Mouse (Mus musculus) midbrain, embryonic 13.5 days (tissue): ENCODE results near the gene Sypl. TPM values are rescaled to one million over a fixed set of nuclear protein-coding genes. Genes with fewer than 3 reads are reported as not detected.

Experiments
- ATAC-seq: fragments of 200-750 bp; cut with Nextera tagmentation; 2 replicates; pipeline ENCODE4 v1.8.0; 2017; ENCODE audit warnings: mild to moderate bottlenecking, moderate TSS enrichment, moderate library complexity
- H3K27ac ChIP-seq: fragments of 300-500 bp; sonication (generic); 2 replicates; pipeline ENCODE4 v1.5.1; 2015; ENCODE audit warnings: inconsistent platforms, mild to moderate bottlenecking, moderate library complexity
- H3K27me3 ChIP-seq: fragments of 300-500 bp; sonication (generic); 2 replicates; pipeline ENCODE4 v1.6.1; 2015; ENCODE audit warnings: mild to moderate bottlenecking, inconsistent platforms
- H3K36me3 ChIP-seq: fragments of 300-500 bp; sonication (generic); 2 replicates; pipeline ENCODE4 v1.6.1; 2015; ENCODE audit warnings: mild to moderate bottlenecking, inconsistent platforms
- H3K4me1 ChIP-seq: fragments of 300-500 bp; sonication (generic); replicated peaks from 2 replicates; pipeline ENCODE4 v1.6.1; 2015; ENCODE audit warnings: inconsistent platforms
- H3K4me2 ChIP-seq: fragments of 300-500 bp; sonication (generic); replicated peaks from 2 replicates; pipeline ENCODE4 v1.6.1; 2015; ENCODE audit warnings: moderate library complexity, mild to moderate bottlenecking, inconsistent platforms
- H3K4me3 ChIP-seq: fragments of 300-500 bp; sonication (generic); replicated peaks from 2 replicates; pipeline ENCODE4 v1.5.1; 2015; ENCODE audit warnings: mild to moderate bottlenecking, inconsistent platforms
- H3K9ac ChIP-seq: fragments of 300-500 bp; sonication (generic); replicated peaks from 2 replicates; pipeline ENCODE4 v1.6.1; 2015; ENCODE audit warnings: mild to moderate bottlenecking, inconsistent platforms
- H3K9me3 ChIP-seq: fragments of 300-500 bp; sonication (generic); 2 replicates; pipeline ENCODE4 v1.6.1; 2016; ENCODE audit warnings: mild to moderate bottlenecking, inconsistent platforms
- WGBS: fragments of 180-500 bp; shearing (Covaris S2); methylation state at CpG from one replicate; pipeline ENCODE4 v1.1.7; 2015; 5-methylcytosine and 5-hydroxymethylcytosine counted together
- polyA plus RNA-seq: library from polyadenylated mRNA; unstranded; fragments of >200 nt; fragmentation: Nextera tagmentation; extraction: Ambion mirVana; gene quantifications from 2 replicates; pipeline ENCODE4 v1.2.1, GENCODE M21; 2015

Gene Sypl
- polyA plus RNA-seq, 1 experiment from 2014 or later: 33.3 TPM

- Histone ChIP-seq H3K36me3 (no peaks in the 10 kb centered on the region), H3K4me2 (no peak overlapping the region), H3K27me3 (no peaks in the 10 kb centered on the region), H3K9ac (no peak overlapping the region), H3K4me3 (no peak overlapping the region), H3K9me3 (no peaks in the 10 kb centered on the region), H3K4me1 (peaks cover 20% of the 10 kb centered on the region), H3K27ac (no peak overlapping the region)
- 45% methylated on average over 3 of the region's 3 CpGs for WGBS
- no peak for ATAC-seq
Observed at GRCm38 (mm10) chr12:32924245-32924644, 29.4 kb upstream of the Sypl start.

- H3K4me3 ChIP-seq: no peak overlapping the region
- no peaks in the 10 kb centered on the region for H3K9me3 ChIP-seq
- peaks cover 20% of the 10 kb centered on the region for H3K4me1 ChIP-seq
- peak; percentile 83 for ATAC-seq
- H3K27me3 ChIP-seq: peaks cover 8% of the 10 kb centered on the region; the same call in 1 of the 2 replicates
- no peaks in the 10 kb centered on the region for H3K36me3 ChIP-seq
- peak overlapping the region; percentile 32 for H3K27ac ChIP-seq
- no peak overlapping the region for H3K9ac ChIP-seq
- H3K4me2 ChIP-seq: peak overlapping the region; percentile 27
- WGBS: 51% methylated on average over 18 of the region's 18 CpGs
Observed at GRCm38 (mm10) chr12:32926331-32927172, 27.1 kb upstream of the Sypl start.

DNA sequence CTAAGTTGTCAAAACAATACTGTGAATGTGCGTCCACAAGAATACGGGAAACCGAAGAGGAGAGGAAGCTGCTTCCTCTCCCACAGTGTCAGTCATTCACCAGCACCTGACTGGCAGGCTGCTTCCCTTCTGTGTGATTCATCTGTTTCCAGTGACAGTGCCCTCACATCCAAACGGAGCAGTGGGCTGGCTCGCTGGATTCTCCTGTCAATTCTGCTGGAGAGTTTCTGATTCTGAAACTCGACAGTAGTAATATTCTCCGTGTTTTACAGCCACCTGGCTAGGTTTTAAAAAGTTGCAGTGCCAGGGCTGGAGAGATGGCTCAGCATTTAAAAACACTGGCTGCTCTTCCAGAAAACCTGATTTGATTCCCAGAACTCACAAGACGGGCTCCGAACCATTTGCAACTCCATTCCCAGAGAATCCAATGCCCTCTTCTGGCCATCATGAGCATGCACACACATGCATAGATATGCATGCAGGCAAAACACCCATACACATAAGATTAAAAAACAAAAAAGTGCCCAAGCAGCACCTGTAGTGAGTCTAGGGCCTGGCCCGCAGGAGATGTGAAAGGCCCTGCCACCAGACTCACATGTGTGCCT, 26.4 kb upstream of the Sypl start:
- 84% methylated on average over 10 of the region's 10 CpGs for WGBS
- Histone ChIP-seq H3K9ac (no peak overlapping the region), H3K4me2 (no peak overlapping the region), H3K9me3 (no peaks in the 10 kb centered on the region), H3K36me3 (no peaks in the 10 kb centered on the region), H3K4me1 (peaks cover 20% of the 10 kb centered on the region), H3K4me3 (no peak overlapping the region), H3K27me3 (peaks cover 8% of the 10 kb centered on the region; the same call in 1 of the 2 replicates), H3K27ac (no peak overlapping the region)
- ATAC-seq: no peak

DNA sequence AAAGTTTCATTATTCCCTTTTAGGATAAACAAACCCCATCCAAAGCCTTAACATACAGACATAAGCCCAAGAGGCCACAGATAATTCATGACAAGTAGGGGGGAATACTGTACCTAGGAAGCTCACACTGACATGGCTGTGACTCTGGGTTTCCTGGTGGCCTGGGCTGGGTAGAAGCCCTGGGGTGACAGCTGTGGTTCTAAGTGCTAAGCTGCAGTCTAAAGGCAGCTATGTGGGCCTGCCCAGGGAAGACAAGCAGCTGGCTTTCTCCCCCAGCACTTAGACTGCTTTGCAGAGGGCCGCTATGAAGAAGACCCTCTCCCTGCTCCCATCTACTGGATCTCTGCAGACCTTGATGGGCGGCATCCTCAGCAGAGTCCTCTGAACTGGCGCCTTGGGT, 25.5 kb upstream of the Sypl start:
- Histone ChIP-seq H3K4me1 (peaks cover 20% of the 10 kb centered on the region), H3K9me3 (no peaks in the 10 kb centered on the region), H3K4me2 (no peak overlapping the region), H3K27me3 (peaks cover 8% of the 10 kb centered on the region; the same call in 1 of the 2 replicates), H3K4me3 (no peak overlapping the region), H3K9ac (no peak overlapping the region), H3K27ac (no peak overlapping the region), H3K36me3 (no peaks in the 10 kb centered on the region)
- WGBS: 40% methylated on average over 3 of the region's 3 CpGs
- no peak for ATAC-seq

DNA sequence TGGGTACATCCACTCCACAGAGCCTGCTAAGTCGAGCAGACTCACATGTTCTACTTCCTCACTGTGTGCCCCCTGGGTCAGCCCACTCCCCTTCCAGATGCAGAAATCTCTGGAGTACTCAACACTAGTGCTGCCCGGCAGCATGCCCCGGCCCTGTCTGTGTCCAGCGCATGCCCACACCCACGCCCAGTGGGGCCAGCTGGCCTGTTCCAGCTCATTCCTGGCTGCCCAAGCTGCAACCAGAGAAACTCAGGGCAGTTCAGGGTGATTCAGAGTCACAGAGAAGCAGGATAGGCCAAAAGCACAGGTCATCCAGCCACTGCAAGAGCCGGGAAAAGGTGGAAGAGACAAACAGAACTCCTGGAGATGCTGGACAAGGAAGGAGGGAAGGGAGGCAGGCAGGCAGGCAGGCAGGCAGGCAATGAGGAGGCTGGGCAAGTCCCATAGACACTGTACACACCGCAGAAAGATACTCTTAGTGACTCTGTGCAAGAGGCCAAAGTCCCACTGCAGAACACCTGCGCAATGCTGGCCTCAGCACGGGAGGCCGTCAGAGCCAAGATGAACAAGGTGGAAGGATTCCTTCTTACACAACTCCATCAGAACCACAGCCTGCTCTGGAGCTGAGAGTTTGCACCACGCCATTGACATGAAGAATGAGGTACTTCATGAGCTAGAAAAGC, 23.7 kb upstream of the Sypl start:
- ATAC-seq: no peak
- Histone ChIP-seq H3K9ac (no peak overlapping the region), H3K4me1 (peaks cover 20% of the 10 kb centered on the region), H3K4me2 (no peak overlapping the region), H3K9me3 (no peaks in the 10 kb centered on the region), H3K36me3 (no peaks in the 10 kb centered on the region), H3K4me3 (no peak overlapping the region), H3K27ac (no peak overlapping the region), H3K27me3 (peaks cover 8% of the 10 kb centered on the region; the same call in 1 of the 2 replicates)
- 89% methylated on average over 11 of the region's 11 CpGs for WGBS

GRCm38 (mm10) chr12:32930566-32930965, 23.1 kb upstream of the Sypl start:
- Histone ChIP-seq H3K27ac (no peak overlapping the region), H3K4me3 (no peak overlapping the region), H3K36me3 (no peaks in the 10 kb centered on the region), H3K9ac (no peak overlapping the region), H3K4me2 (no peak overlapping the region), H3K27me3 (peaks cover 8% of the 10 kb centered on the region; the same call in 1 of the 2 replicates), H3K4me1 (peaks cover 18% of the 10 kb centered on the region), H3K9me3 (no peaks in the 10 kb centered on the region)
- WGBS: 90% methylated on average over 7 of the region's 7 CpGs
- no peak for ATAC-seq

- no peak for ATAC-seq
- no peak overlapping the region for H3K9ac ChIP-seq
- H3K36me3 ChIP-seq: no peaks in the 10 kb centered on the region
- H3K27ac ChIP-seq: no peak overlapping the region
- H3K4me1 ChIP-seq: no peaks in the 10 kb centered on the region
- 83% methylated on average over 4 of the region's 4 CpGs for WGBS
- no peak overlapping the region for H3K4me3 ChIP-seq
- H3K4me2 ChIP-seq: no peak overlapping the region
- no peaks in the 10 kb centered on the region for H3K27me3 ChIP-seq
- no peaks in the 10 kb centered on the region for H3K9me3 ChIP-seq
Observed at GRCm38 (mm10) chr12:32936246-32936946, 17.3 kb upstream of the Sypl start.

DNA sequence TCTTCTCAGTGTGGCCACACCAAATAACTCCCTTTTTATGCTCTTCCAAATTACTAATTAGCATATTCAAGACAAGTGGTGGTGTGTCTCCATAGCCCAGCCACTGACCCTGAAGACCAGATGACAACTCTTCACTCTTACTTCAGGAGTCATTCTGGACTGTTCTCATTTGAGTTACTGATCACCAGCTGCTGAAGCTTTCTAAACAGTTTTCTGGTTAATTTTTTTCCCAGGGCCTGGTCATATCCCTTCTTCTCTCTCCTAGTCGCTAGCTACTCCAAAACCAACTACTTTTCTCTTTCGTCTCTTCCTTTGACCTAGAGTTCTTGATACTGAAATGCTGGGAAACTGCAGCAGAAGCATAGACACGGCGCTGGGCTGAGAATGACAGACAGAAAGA, 12.6 kb upstream of the Sypl start:
- Histone ChIP-seq H3K36me3 (no peaks in the 10 kb centered on the region), H3K27me3 (no peaks in the 10 kb centered on the region), H3K4me1 (0 out of 2 replicates have a peak, but pooled peaks cover 2% of the 10 kb centered on the region), H3K4me3 (no peak overlapping the region), H3K9me3 (no peaks in the 10 kb centered on the region), H3K4me2 (no peak overlapping the region), H3K9ac (no peak overlapping the region), H3K27ac (no peak overlapping the region)
- ATAC-seq: no peak
- WGBS: 86% methylated on average over 4 of the region's 4 CpGs

DNA sequence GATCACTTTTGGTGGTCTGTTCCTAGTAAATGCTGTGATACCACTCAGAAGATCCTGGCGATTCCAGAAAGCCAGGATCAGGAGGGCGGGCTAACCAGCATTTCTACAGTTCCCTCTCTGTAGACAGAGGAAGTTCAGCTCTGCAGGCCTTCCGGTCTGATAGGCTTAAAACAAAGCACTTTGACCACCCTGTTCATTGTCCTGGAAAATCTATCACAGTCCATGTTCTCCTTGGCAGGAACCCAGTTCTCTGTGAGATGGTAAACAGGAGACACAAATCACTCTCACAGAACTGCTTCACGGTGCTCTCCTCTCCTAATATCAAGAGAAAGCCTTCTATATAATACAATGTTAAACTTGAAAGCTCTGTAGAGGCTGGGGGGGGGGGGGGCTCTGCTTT, 10.3 kb upstream of the Sypl start:
- Histone ChIP-seq H3K27me3 (no peaks in the 10 kb centered on the region), H3K4me2 (no peak overlapping the region), H3K4me3 (no peak overlapping the region), H3K9me3 (no peaks in the 10 kb centered on the region), H3K27ac (no peak overlapping the region), H3K36me3 (no peaks in the 10 kb centered on the region), H3K4me1 (0 out of 2 replicates have a peak, but pooled peaks cover 2% of the 10 kb centered on the region), H3K9ac (no peak overlapping the region)
- no peak for ATAC-seq
- whole genome bisulfite sequencing: 67% methylated on average over 4 of the region's 4 CpGs

DNA sequence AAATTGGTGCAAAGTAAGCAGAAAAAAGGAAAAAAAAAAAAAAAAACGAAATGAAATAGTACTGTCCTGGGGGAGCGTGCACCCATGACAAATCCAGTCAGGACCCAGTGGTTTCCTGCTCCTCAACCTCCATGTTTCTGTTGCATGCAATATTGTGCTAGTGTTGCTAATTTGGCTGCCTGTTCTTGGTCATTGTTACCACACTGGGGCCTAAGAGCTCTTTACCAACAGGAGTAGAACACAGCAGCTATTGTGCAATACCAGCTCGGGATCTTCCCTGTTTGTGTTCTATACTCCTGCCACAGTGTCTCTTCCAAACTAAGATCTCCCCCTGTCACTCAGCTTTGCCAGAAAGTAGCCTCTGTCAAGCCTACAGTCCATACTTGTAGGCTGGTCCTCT, 9.7 kb upstream of the Sypl start:
- WGBS: 70% methylated on average over 3 of the region's 3 CpGs
- no peak for ATAC-seq
- H3K4me2 ChIP-seq: no peak overlapping the region

GRCm38 (mm10) chr12:32944884-32945454, 8.7 kb upstream of the Sypl start:
- 0 out of 2 replicates have a peak, but pooled peaks cover 2% of the 10 kb centered on the region for H3K4me1 ChIP-seq
- WGBS: 81% methylated on average over 8 of the region's 8 CpGs
- no peaks in the 10 kb centered on the region for H3K36me3 ChIP-seq
- no peak overlapping the region for H3K4me2 ChIP-seq
- H3K4me3 ChIP-seq: no peak overlapping the region
- no peak overlapping the region for H3K9ac ChIP-seq
- H3K9me3 ChIP-seq: no peaks in the 10 kb centered on the region
- no peak for ATAC-seq
- H3K27ac ChIP-seq: no peak overlapping the region
- no peaks in the 10 kb centered on the region for H3K27me3 ChIP-seq

More for the DNA sequence above, 9.7 kb upstream of the Sypl start:
- Histone ChIP-seq H3K9me3 (no peaks in the 10 kb centered on the region), H3K36me3 (no peaks in the 10 kb centered on the region), H3K27ac (no peak overlapping the region), H3K27me3 (no peaks in the 10 kb centered on the region), H3K9ac (no peak overlapping the region), H3K4me1 (0 out of 2 replicates have a peak, but pooled peaks cover 2% of the 10 kb centered on the region), H3K4me3 (no peak overlapping the region)
